Mouse (Mus musculus): ENCODE measurements around the gene Sftpd. TPM values are rescaled to one million over a fixed set of nuclear protein-coding genes. Genes with fewer than 3 reads are reported as not detected.

Gene Sftpd
- polyA plus RNA-seq (2017; shearing (Covaris generic)): 0.28 TPM

DNA sequence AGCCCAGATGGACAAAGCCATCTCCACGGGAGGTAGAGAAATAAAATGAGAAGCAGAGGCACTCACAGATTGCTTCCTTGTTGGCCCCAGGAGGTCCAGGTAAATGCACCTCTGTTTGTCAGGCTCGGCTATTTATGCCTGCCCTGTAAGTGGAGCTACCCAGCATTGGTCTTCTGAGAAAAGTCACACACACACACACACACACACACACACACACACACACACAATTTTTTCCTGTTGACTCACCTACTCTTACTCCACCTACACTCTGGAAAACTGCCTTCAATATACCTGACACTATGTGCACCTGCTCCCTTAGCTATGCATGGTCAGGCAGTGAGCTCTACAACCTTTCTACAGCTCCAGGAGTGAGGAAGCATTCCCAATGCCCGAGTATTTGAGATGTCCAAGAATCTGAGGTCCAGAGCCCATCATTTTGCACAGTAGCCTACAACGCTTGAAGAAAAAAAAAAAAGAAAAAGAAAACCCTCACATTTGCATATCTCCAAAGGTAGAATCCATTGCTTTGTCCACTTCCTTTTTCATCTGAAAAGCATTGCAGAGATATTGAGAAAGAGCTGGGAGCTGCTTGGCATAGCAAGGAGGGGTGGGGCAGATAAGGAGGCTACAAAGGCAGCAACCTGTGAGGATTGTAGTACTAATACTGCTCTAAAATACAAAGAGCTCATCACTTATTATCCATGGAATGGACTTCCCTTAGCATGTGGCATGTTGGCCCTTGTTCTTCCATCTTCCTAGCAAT lies at the start of gene Sftpd:
Gene Sftpd (minus strand): TSS at position 91 of the 763 bp plus-strand sequence.

DNA sequence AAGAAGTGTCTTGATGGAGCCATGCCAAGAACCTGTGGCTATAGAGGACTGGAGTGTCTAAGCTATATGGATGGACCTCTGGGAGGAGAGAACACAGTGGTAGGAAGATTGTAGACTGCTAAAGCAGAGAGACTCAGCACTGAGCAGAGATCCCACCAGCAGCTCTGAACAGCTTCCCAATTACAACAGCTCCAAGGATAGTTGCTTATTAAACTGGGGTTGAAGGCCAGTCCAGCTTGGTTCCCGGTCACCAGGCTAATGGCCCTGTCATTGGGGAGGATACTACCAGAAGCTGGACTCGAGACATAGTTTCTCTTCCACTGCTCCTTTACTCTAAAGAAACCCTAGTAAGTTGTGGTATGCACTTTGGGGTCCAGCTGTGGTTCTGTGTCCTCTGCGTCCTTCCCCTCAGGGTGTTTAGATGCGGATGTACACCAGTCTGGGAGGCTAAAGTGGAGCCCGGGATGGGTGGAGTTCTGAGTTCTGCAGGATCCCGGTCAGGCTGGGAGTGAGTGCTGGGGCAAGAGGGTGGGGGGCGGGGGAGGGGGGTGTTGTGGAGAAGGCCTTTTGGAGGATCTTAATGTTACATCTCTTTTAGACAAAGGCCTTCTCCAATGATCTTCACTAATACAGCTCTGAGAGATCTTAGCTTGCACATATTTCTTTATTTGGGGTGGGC lies 33.6 kb downstream of the Sftpd start, which contains the start of gene Mbl1:
Gene Mbl1 (plus strand): TSS at position 239 of the 679 bp plus-strand sequence.

GRCm38 (mm10) chr14:41131540-41131939 lies 53.4 kb downstream of the Sftpd start, which contains the start of gene Sftpa1:
Sftpa1 (plus strand) TSS chr14:41131782.

Other genes with a start within 250 kb of the Sftpd start
- 120 TPM for gene Tspan14, start 218.3 kb downstream of the Sftpd start, polyA plus RNA-seq (2017; shearing (Covaris generic))
- 15.1 TPM for gene Fam213a, start 171.4 kb downstream of the Sftpd start, polyA plus RNA-seq (2017; shearing (Covaris generic))
- not detected for gene Dydc2, start 115.9 kb downstream of the Sftpd start, polyA plus RNA-seq (2017; shearing (Covaris generic))
- not detected for gene Dydc1, start 112.2 kb downstream of the Sftpd start, polyA plus RNA-seq (2017; shearing (Covaris generic))
- not detected for gene Mat1a, start 80.1 kb downstream of the Sftpd start, polyA plus RNA-seq (2017; shearing (Covaris generic))
- gene Sftpa1, start 53.4 kb downstream of the Sftpd start, polyA plus RNA-seq (2017; shearing (Covaris generic)): 0.13 TPM
- gene Mbl1, start 33.7 kb downstream of the Sftpd start, polyA plus RNA-seq (2017; shearing (Covaris generic)): not detected
- not detected for gene Gm2832, start 93.7 kb upstream of the Sftpd start, polyA plus RNA-seq (2017; shearing (Covaris generic))
- 0.24 TPM for gene Gm5798, start 163.5 kb upstream of the Sftpd start, polyA plus RNA-seq (2017; shearing (Covaris generic))
- gene Gm7945, start 201.2 kb upstream of the Sftpd start, polyA plus RNA-seq (2017; shearing (Covaris generic)): not detected
- not detected for gene Gm6482, start 223.1 kb upstream of the Sftpd start, polyA plus RNA-seq (2017; shearing (Covaris generic))

Data from effector memory CD4-positive, alpha-beta T cell, adult 7 months (primary cell).